Mouse (Mus musculus) layer of hippocampus, postnatal 14 days (tissue): ENCODE data around the gene Ino80d. TPM values are rescaled to one million over a fixed set of nuclear protein-coding genes. Genes with fewer than 3 reads are reported as not detected.

Source experiments
- DNase-seq, 2 experiments: peaks; one replicate each; pipeline ENCODE4 v3.0.0; 2021 to 2022; ENCODE audit warnings: low spot score in 2 of 2, mixed read lengths in 1 of 2
- total RNA-seq, 2 experiments: library from RNA; stranded (reverse); gene quantifications; 2 replicates each; pipeline ENCODE4 v1.2.3; 2021

Ino80d gene
- total RNA-seq, 2 experiments from 2014 or later, result 27.2 to 28.9 TPM

- DNase-seq, result no peak
These were observed 3.8 kb downstream of the Ino80d start for GRCm38 (mm10) chr1:63110536-63111285.

GRCm38 (mm10) chr1:63107614-63108327, 6.7 kb downstream of the Ino80d start:
- no peak for DNase-seq

- no peak for DNase-seq
These were observed 11.6 kb downstream of the Ino80d start for GRCm38 (mm10) chr1:63102758-63103451.

- no peak for DNase-seq
These were observed 14.3 kb downstream of the Ino80d start for GRCm38 (mm10) chr1:63100196-63100595.

- no peak for DNase-seq
These were observed 15.6 kb downstream of the Ino80d start for GRCm38 (mm10) chr1:63098831-63099230.

GRCm38 (mm10) chr1:63096071-63096470, 18.4 kb downstream of the Ino80d start:
- DNase-seq, result no peak

GRCm38 (mm10) chr1:63089795-63090194, 24.7 kb downstream of the Ino80d start:
- DNase-seq, result no peak

- DNase-seq, result no peak
These were observed 25.9 kb downstream of the Ino80d start for GRCm38 (mm10) chr1:63088614-63089013.

GRCm38 (mm10) chr1:63080277-63080676, 34.2 kb downstream of the Ino80d start:
- DNase-seq, result no peak

GRCm38 (mm10) chr1:63076383-63076782, 38.1 kb downstream of the Ino80d start:
- DNase-seq, result no peak

- DNase-seq, result no peak
These were observed 43.1 kb downstream of the Ino80d start for GRCm38 (mm10) chr1:63071379-63071778.

- no peak for DNase-seq
These were observed 56.1 kb downstream of the Ino80d start for GRCm38 (mm10) chr1:63058361-63058760.

GRCm38 (mm10) chr1:63057849-63058248, 56.6 kb downstream of the Ino80d start:
- DNase-seq, result no peak

GRCm38 (mm10) chr1:63057318-63057717, 57.1 kb downstream of the Ino80d start:
- DNase-seq, result peak in 1 of 2 experiments; percentile 17

- DNase-seq, result peak in 1 of 2 experiments; percentile 26
These were observed 59.1 kb downstream of the Ino80d start for GRCm38 (mm10) chr1:63055386-63055785.

GRCm38 (mm10) chr1:63050866-63051265, 63.6 kb downstream of the Ino80d start:
- no peak for DNase-seq

GRCm38 (mm10) chr1:63049977-63050376, 64.5 kb downstream of the Ino80d start:
- DNase-seq, result peak; percentile 22 to 39

- no peak for DNase-seq
These were observed 66.5 kb downstream of the Ino80d start for GRCm38 (mm10) chr1:63047983-63048382.

GRCm38 (mm10) chr1:63032929-63033328, 81.5 kb downstream of the Ino80d start:
- no peak for DNase-seq

- no peak for DNase-seq
These were observed 94.6 kb downstream of the Ino80d start for GRCm38 (mm10) chr1:63019916-63020315.

- no peak for DNase-seq
These were observed 109.3 kb downstream of the Ino80d start for GRCm38 (mm10) chr1:63005013-63005646.
